14 mouse cellular contexts compared by ENCODE assay signal in genomic region chr6:126564376-126564775, GRCm38 (mm10). TPM values are rescaled to one million over a fixed set of nuclear protein-coding genes. Genes with fewer than 3 reads are reported as not detected.
DNase-seq lines count a peak whose midpoint lies in the region; ATAC-seq and TF ChIP-seq lines count a peak whose summit lies in the region.
"Had no signal": no experiment of that assay in that cellular context is flagged by ENCODE, and none has a peak within 500 bp of the region (broad histone marks: within the 10 kb centered on the region; RNA-seq: fewer than 3 reads in every experiment).

No protein-coding gene starts in this region.

- H3K27me3 ChIP-seq in cerebellum, adult 2 months (ENCODE audit: control insufficient read depth, insufficient read depth, low read length) = no peaks in the 10 kb centered on the region
- no peaks in the 10 kb centered on the region; the same call in 1 of the 2 replicates for H3K27me3 ChIP-seq in heart, embryonic 14.5 days (ENCODE audit: control insufficient read depth, insufficient read depth, low read length)
- H3K27me3 ChIP-seq in heart, adult 2 months (ENCODE audit: control insufficient read depth, insufficient read depth, low read length) = no peaks in the 10 kb centered on the region
- H3K27me3 ChIP-seq: embryonic facial prominence, embryonic 12.5 days; forebrain, embryonic 15.5 days; Patski had no signal

- H3K79me2 ChIP-seq in heart, adult 2 months (replicated peaks; ENCODE audit: control insufficient read depth, insufficient read depth, low read length) = no peaks in the 10 kb centered on the region

- no peak for TF ChIP-seq CTCF in cerebellum, adult 2 months (IDR thresholded peaks at IDR 0.05; ENCODE audit: borderline replicate concordance, insufficient read depth, low read depth, low read length)
- no peak for TF ChIP-seq CTCF in heart, adult 2 months (IDR thresholded peaks at IDR 0.05)
- no peak for TF ChIP-seq CTCF in layer of hippocampus, adult 2 months (conservative IDR thresholded peaks at IDR 0.05)

- H3K9me3 ChIP-seq in heart, embryonic 14.5 days (ENCODE audit: control insufficient read depth, low read length) = no peaks in the 10 kb centered on the region
- H3K9me3 ChIP-seq: embryonic facial prominence, embryonic 12.5 days; forebrain, embryonic 15.5 days; heart, embryonic 12.5 days had no signal

- H3K27ac ChIP-seq in cerebellum, adult 2 months (ENCODE audit: insufficient read depth, low read length) = peak overlapping the region; percentile 41
- no peak overlapping the region for H3K27ac ChIP-seq in heart, embryonic 14.5 days (replicated peaks in 1 of 2; ENCODE audit: control insufficient read depth in 1 of 2, insufficient read depth in 1 of 2, low read depth in 2 of 2, low read length in 2 of 2)
- H3K27ac ChIP-seq in heart, adult 2 months = no peak overlapping the region
- peak overlapping the region; percentile 69 for H3K27ac ChIP-seq in layer of hippocampus, adult 2 months
- H3K27ac ChIP-seq: embryonic facial prominence, embryonic 12.5 days; forebrain, embryonic 15.5 days had no signal

- no peak for TF ChIP-seq POLR2A in cerebellum, adult 2 months (IDR thresholded peaks at IDR 0.05; ENCODE audit: borderline replicate concordance, insufficient read depth, low read length)
- TF ChIP-seq POLR2A in heart, adult 2 months (IDR thresholded peaks at IDR 0.05; ENCODE audit: insufficient read depth, low read depth, low read length) = no peak

- no peak overlapping the region for H3K9ac ChIP-seq in heart, embryonic 14.5 days (ENCODE audit: low read length)
- no peak overlapping the region for H3K9ac ChIP-seq in heart, adult 2 months (ENCODE audit: low read depth, low read length)
- H3K9ac ChIP-seq: embryonic facial prominence, embryonic 12.5 days; forebrain, embryonic 15.5 days; heart, embryonic 12.5 days had no signal

- no peak for TF ChIP-seq EP300 in heart, adult 2 months (IDR thresholded peaks at IDR 0.05; ENCODE audit: insufficient read depth, low read depth, low read length)

- DNase-seq in cerebellum, adult 2 months = peak; percentile 42 to 47
- DNase-seq in cerebellum, postnatal 10 days = no peak
- DNase-seq in heart, adult 2 months = no peak
- no peak for DNase-seq in layer of hippocampus, adult 2 months (ENCODE audit: low spot score in 2 of 2)
- no peak for DNase-seq in layer of hippocampus, postnatal 10 days (ENCODE audit: low spot score in 2 of 2)
- peak; percentile 58 for DNase-seq in brain, adult 2 months (ENCODE audit: low read depth, low spot score)
- DNase-seq in ovary, adult 18-20 months (ENCODE audit: low spot score) = no peak

- 18% methylated on average over 6 of the region's 6 CpGs for WGBS in cerebellum, adult 2 months
- WGBS in heart, embryonic 14.5 days = 47% methylated on average over 6 of the region's 6 CpGs
- WGBS in heart, adult 2 months = 60% methylated on average over 6 of the region's 6 CpGs

- ATAC-seq in heart, embryonic 14.5 days (ENCODE audit: insufficient number of reproducible peaks, insufficient read depth, low FRiP score, low read depth) = peak; percentile 6; the same call in 1 of the 2 replicates
- ATAC-seq: activated CD4-positive, CD25-positive, alpha-beta regulatory T cell, adult 4 months had no signal

- H3K4me2 ChIP-seq in heart, embryonic 14.5 days (ENCODE audit: low read length) = no peak overlapping the region
- H3K4me2 ChIP-seq: embryonic facial prominence, embryonic 12.5 days; forebrain, embryonic 15.5 days; heart, embryonic 12.5 days had no signal

- H3K4me1 ChIP-seq in cerebellum, adult 2 months (ENCODE audit: control insufficient read depth, insufficient read depth, low read length) = peaks cover 58% of the 10 kb centered on the region
- peaks cover 2 to 6% of the 10 kb centered on the region in 2 experiments; a peak in 2 of 4 replicates for H3K4me1 ChIP-seq in heart, embryonic 14.5 days (ENCODE audit: control insufficient read depth in 2 of 2, insufficient read depth in 2 of 2, low read length in 2 of 2)
- no peaks in the 10 kb centered on the region; the same call in 1 of the 2 replicates for H3K4me1 ChIP-seq in heart, adult 2 months (ENCODE audit: control insufficient read depth, insufficient read depth, low read length)

- H3K36me3 ChIP-seq in heart, embryonic 14.5 days (ENCODE audit: control insufficient read depth, insufficient read depth, low read length) = no peaks in the 10 kb centered on the region
- no peaks in the 10 kb centered on the region for H3K36me3 ChIP-seq in heart, adult 2 months (ENCODE audit: control insufficient read depth, insufficient read depth, low read length)
- H3K36me3 ChIP-seq: embryonic facial prominence, embryonic 12.5 days; forebrain, embryonic 15.5 days; heart, embryonic 12.5 days had no signal

- intact Hi-C loops in heart, adult 2 months (cut with DNase I) = loop anchor here (1.0 kb wide), 1 partner anchor 138 kb away; no protein-coding TSS in a partner anchor

- H3K4me3 ChIP-seq in cerebellum, adult 2 months (replicated peaks; ENCODE audit: insufficient read depth, low read depth, low read length) = no peak overlapping the region
- no peak overlapping the region for H3K4me3 ChIP-seq in heart, embryonic 14.5 days (ENCODE audit: control insufficient read depth in 1 of 2, insufficient read depth in 1 of 2, low read depth in 1 of 2, low read length in 2 of 2)
- H3K4me3 ChIP-seq in heart, adult 2 months = no peak overlapping the region
- no peak overlapping the region for H3K4me3 ChIP-seq in layer of hippocampus, adult 2 months
- H3K4me3 ChIP-seq: embryonic facial prominence, embryonic 12.5 days; forebrain, embryonic 15.5 days; heart, embryonic 12.5 days had no signal

RNA-seq across cellular contexts. Expression of gene Kcna5, which starts 29.2 kb away (rescaled TPM):
- 0.80 and 1.0 TPM in 2 replicates for polyA plus RNA-seq in cerebellum, adult 2 months (2012; rRNA removed)
- polyA plus RNA-seq in heart, embryonic 14.5 days (2014; fragmentation: Nextera tagmentation; extraction: Ambion mirVana) = 7.6 TPM in 2 replicates
- 10 to 100 TPM; 15.1 to 27.1 TPM for total RNA-seq in heart, adult 2 months (2021)
- polyA plus RNA-seq in heart, adult 2 months (2012; rRNA removed) = 20.4 and 23.2 TPM in 2 replicates
- total RNA-seq in layer of hippocampus, adult 2 months (2021) = 1 to 10 TPM; 1.5 to 1.6 TPM
- total RNA-seq in layer of hippocampus, postnatal 10 days (2021) = 1 to 10 TPM; 1.4 to 1.6 TPM
- polyA plus RNA-seq: activated CD4-positive, CD25-positive, alpha-beta regulatory T cell, adult 4 months; C2C12 had no signal

Comparison
In these comparisons a context has a peak if more than half of its experiments do, and no peak if none do; other contexts are left out.
1. DNase-seq: peak in cerebellum, adult 2 months (2 of 2) and brain, adult 2 months (single experiment); none in cerebellum, postnatal 10 days (0 of 2), heart, adult 2 months (0 of 2), layer of hippocampus, adult 2 months (0 of 2), layer of hippocampus, postnatal 10 days (0 of 2) and ovary, adult 18-20 months (single experiment).
2. H3K27ac ChIP-seq: peak in cerebellum, adult 2 months (single experiment) and layer of hippocampus, adult 2 months (single experiment); none in heart, embryonic 14.5 days (0 of 2) and heart, adult 2 months (single experiment).
3. RNA of gene Kcna5, which starts 29.2 kb away (total RNA-seq): 15.1 to 27.1 TPM in heart, adult 2 months; 1.5 to 1.6 TPM in layer of hippocampus, adult 2 months and 1.4 to 1.6 TPM in layer of hippocampus, postnatal 10 days; every median in the first group is over 4 times any median in the second.